In genomic region chr17:58919061-58919460, GRCm38 (mm10) we compare ENCODE assay signal across 8 mouse cellular contexts.
A peak's percentile ranks its signal among the peaks of the same experiment; 100 is the strongest.
DNase-seq lines count a peak whose midpoint lies in the region; ATAC-seq and TF ChIP-seq lines count a peak whose summit lies in the region.

No protein-coding gene starts in this region.

- DNase-seq in lung, postnatal 0 days (ENCODE audit: low spot score), result peak; percentile 7
- no peak for DNase-seq in lung, postnatal 25 days (ENCODE audit: low spot score)
- peak; percentile 53 for DNase-seq in adrenal gland, adult 2 months
- peak; percentile 28 for DNase-seq in kidney, adult 9 months
- DNase-seq in thymus, postnatal 14 days, result no peak

- H3K4me1 ChIP-seq in lung, postnatal 0 days (ENCODE audit: insufficient read depth, low read depth, low read length), result no peaks in the 10 kb centered on the region
- H3K4me1 ChIP-seq in forebrain, embryonic 13.5 days, result peaks cover 12% of the 10 kb centered on the region; the same call in 1 of the 2 replicates
- no peaks in the 10 kb centered on the region for H3K4me1 ChIP-seq in limb, embryonic 15.5 days
- peaks cover 3% of the 10 kb centered on the region for H3K4me1 ChIP-seq in olfactory bulb, adult 2 months (ENCODE audit: control insufficient read depth, insufficient read depth, low read length)

- TF ChIP-seq CTCF in lung, postnatal 0 days (IDR thresholded peaks at IDR 0.05), result peak; percentile 19; the same call in 1 of the 2 replicates
- 0 out of 2 replicates have a peak, but pooled peaks have one; percentile 15 for TF ChIP-seq CTCF in olfactory bulb, adult 2 months (IDR thresholded peaks at IDR 0.05; ENCODE audit: insufficient read depth, low read depth, low read length)

- TF ChIP-seq POLR2A in olfactory bulb, adult 2 months (IDR thresholded peaks at IDR 0.05; ENCODE audit: insufficient read depth, low read depth, low read length), result no peak

- WGBS in lung, postnatal 0 days, result 17% methylated on average over 8 of the region's 8 CpGs
- 0% methylated on average over 8 of the region's 8 CpGs for WGBS in forebrain, embryonic 13.5 days
- 6% methylated on average over 8 of the region's 8 CpGs for WGBS in limb, embryonic 15.5 days
- 11% methylated on average over 8 of the region's 8 CpGs for WGBS in olfactory bulb, adult 2 months

- no peaks in the 10 kb centered on the region for H3K27me3 ChIP-seq in lung, postnatal 0 days (replicated peaks; ENCODE audit: insufficient read depth, low read length)
- no peaks in the 10 kb centered on the region for H3K27me3 ChIP-seq in forebrain, embryonic 13.5 days
- H3K27me3 ChIP-seq in limb, embryonic 15.5 days, result no peaks in the 10 kb centered on the region

- TF ChIP-seq EP300 in lung, postnatal 0 days (IDR thresholded peaks at IDR 0.05), result no peak

- H3K36me3 ChIP-seq in lung, postnatal 0 days (ENCODE audit: insufficient read depth, low read length), result no peaks in the 10 kb centered on the region
- H3K36me3 ChIP-seq in forebrain, embryonic 13.5 days (ENCODE audit: poor library complexity, severe bottlenecking), result no peaks in the 10 kb centered on the region
- H3K36me3 ChIP-seq in limb, embryonic 15.5 days, result no peaks in the 10 kb centered on the region

- H3K9ac ChIP-seq in lung, postnatal 0 days (replicated peaks; ENCODE audit: low read depth), result no peak overlapping the region
- H3K9ac ChIP-seq in forebrain, embryonic 13.5 days, result no peak overlapping the region
- no peak overlapping the region for H3K9ac ChIP-seq in limb, embryonic 15.5 days

- H3K4me3 ChIP-seq in lung, postnatal 0 days (ENCODE audit: low read depth, low read length), result no peak overlapping the region
- H3K4me3 ChIP-seq in forebrain, embryonic 13.5 days, result no peak overlapping the region
- H3K4me3 ChIP-seq in limb, embryonic 15.5 days, result no peak overlapping the region
- H3K4me3 ChIP-seq in olfactory bulb, adult 2 months (ENCODE audit: insufficient read depth, low read depth, low read length), result no peak overlapping the region; the same call in 1 of the 2 replicates

- H3K27ac ChIP-seq in lung, postnatal 0 days (ENCODE audit: low read length), result no peak overlapping the region
- no peak overlapping the region for H3K27ac ChIP-seq in forebrain, embryonic 13.5 days
- no peak overlapping the region for H3K27ac ChIP-seq in limb, embryonic 15.5 days
- H3K27ac ChIP-seq in olfactory bulb, adult 2 months (ENCODE audit: insufficient read depth, low read depth, low read length), result no peak overlapping the region

- no peaks in the 10 kb centered on the region for H3K9me3 ChIP-seq in lung, postnatal 0 days (ENCODE audit: low read length)
- H3K9me3 ChIP-seq in forebrain, embryonic 13.5 days (replicated peaks), result no peaks in the 10 kb centered on the region
- no peaks in the 10 kb centered on the region for H3K9me3 ChIP-seq in limb, embryonic 15.5 days

- no peak for ATAC-seq in lung, postnatal 0 days
- peak; percentile 95 for ATAC-seq in forebrain, embryonic 13.5 days
- no peak for ATAC-seq in limb, embryonic 15.5 days (ENCODE audit: insufficient number of reproducible peaks, low FRiP score, low TSS enrichment, low read depth)

- H3K4me2 ChIP-seq in lung, postnatal 0 days (replicated peaks; ENCODE audit: low read depth, low read length), result no peak overlapping the region
- H3K4me2 ChIP-seq in forebrain, embryonic 13.5 days, result peak overlapping the region; percentile 52
- H3K4me2 ChIP-seq in limb, embryonic 15.5 days, result peak overlapping the region; percentile 36

Comparison
In these comparisons a context has a peak if more than half of its experiments do, and no peak if none do; other contexts are left out.
1. DNase-seq: peak in lung, postnatal 0 days (single experiment), adrenal gland, adult 2 months (single experiment) and kidney, adult 9 months (single experiment); none in lung, postnatal 25 days (single experiment) and thymus, postnatal 14 days (single experiment).